Mouse (Mus musculus) C2C12 (cell line): ENCODE results near the gene Psmb1.

ENCODE experiments used
- CTCF ChIP-seq: IDR thresholded peaks from one replicate; pipeline ENCODE4 v1.5.1; 2011; ENCODE audit not compliant: control insufficient read depth, insufficient read depth, insufficient read length
- MAX ChIP-seq: IDR thresholded peaks from one replicate; pipeline ENCODE4 v1.6.1; 2011; ENCODE audit warnings: mild to moderate bottlenecking, control low read depth
- MYOD1 ChIP-seq: IDR thresholded peaks from one replicate; pipeline ENCODE4 v1.6.1; 2011; ENCODE audit warnings: low read depth; ENCODE audit not compliant: control insufficient read depth, insufficient read length
- MYOG ChIP-seq: IDR thresholded peaks from one replicate; pipeline ENCODE4 v1.6.1; 2011; ENCODE audit not compliant: control insufficient read depth, insufficient read length; ENCODE audit errors: extremely low read depth
- USF1 ChIP-seq: IDR thresholded peaks from one replicate; pipeline ENCODE4 v1.6.1; 2011; ENCODE audit warnings: low read depth, mild to moderate bottlenecking, control low read depth, moderate library complexity

DNA sequence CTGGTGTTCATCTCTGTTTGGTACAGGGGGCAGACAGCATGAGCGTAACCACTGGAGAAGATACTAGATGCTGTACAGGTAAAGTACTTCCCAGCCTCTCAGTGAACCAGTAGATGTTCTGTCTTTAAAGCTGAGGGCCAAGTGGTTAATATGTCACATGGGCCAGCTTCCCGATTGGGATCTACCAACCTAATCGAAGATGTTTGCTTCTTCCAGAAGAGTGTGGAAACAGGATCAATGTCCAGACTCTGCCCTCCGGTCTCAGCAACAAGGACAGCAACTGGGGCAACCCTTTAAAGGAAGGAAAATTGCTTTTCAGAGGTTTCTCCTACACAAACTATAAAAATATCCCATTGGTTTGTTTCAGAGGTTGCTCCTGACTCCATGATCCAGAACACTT lies 68.0 kb downstream of the Psmb1 start:
- no peak for TF ChIP-seq CTCF
- no peak for TF ChIP-seq MAX
- no peak for TF ChIP-seq MYOD1
- no peak for TF ChIP-seq USF1
- no peak for TF ChIP-seq MYOG
